Mouse (Mus musculus) lung, postnatal 0 days (tissue): Measurements from ENCODE around the gene Chd2.

Experiments
- CTCF ChIP-seq: IDR thresholded peaks from 2 replicates; pipeline ENCODE4 v1.5.1; 2016; ENCODE audit warnings: antibody characterized with exemption, mild to moderate bottlenecking
- EP300 ChIP-seq: IDR thresholded peaks from 2 replicates; pipeline ENCODE4 v1.6.1; 2016; ENCODE audit warnings: antibody characterized with exemption, mild to moderate bottlenecking, control low read depth

DNA sequence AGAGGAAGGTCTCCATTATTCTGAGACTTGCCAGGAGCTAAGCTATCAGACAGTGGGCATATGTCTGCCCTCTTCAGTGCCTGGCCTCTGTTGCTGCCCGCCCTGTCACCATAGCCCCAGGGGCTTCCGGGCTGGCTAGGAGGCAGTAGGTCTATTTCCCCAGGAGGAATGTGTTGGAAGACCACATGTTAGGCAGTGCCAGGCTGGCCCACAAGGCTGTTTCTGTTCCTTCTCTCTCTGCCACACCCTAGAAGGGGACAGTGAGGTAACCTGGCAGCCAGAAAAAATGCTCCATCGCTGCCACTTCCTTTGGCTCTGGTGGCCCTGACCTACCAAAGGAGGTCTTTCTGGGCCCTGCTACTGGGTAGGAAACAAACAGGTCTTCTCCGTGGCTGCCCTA, 129.6 kb downstream of the Chd2 start:
- TF ChIP-seq EP300 = no peak
- no peak for TF ChIP-seq CTCF
